Mouse (Mus musculus) megakaryocyte-erythroid progenitor cell, adult 5-6 weeks (primary cell): ENCODE measurements around the gene Rgs6. TPM values are rescaled to one million over a fixed set of nuclear protein-coding genes. Genes with fewer than 3 reads are reported as not detected.

Experiments used
- ATAC-seq: replicated peaks from 2 replicates; pipeline ENCODE4 v1.8.0; 2016; ENCODE audit warnings: mild to moderate bottlenecking, inconsistent platforms; ENCODE audit not compliant: severe bottlenecking, poor library complexity, low FRiP score, low TSS enrichment
- total RNA-seq, 2 experiments: library from RNA; stranded (forward) in 1 of 2; stranded (reverse) in 1 of 2; fragments of 200-1000, 215-1000 nt in 1 of 2; fragments of >200 nt in 1 of 2; fragmentation: Nextera tagmentation in 1 of 2; gene quantifications; 2 replicates each; pipeline ENCODE4 v1.2.3; 2014 to 2017

Rgs6 gene
- total RNA-seq, 2 experiments from 2014 or later: not detected

- peak; percentile 50 for ATAC-seq
Observed at GRCm38 (mm10) chr12:83100848-83101247, 512.8 kb downstream of the Rgs6 start.

GRCm38 (mm10) chr12:83105514-83106119, 517.5 kb downstream of the Rgs6 start:
- no peak for ATAC-seq

- peak; percentile 78 for ATAC-seq
Observed at GRCm38 (mm10) chr12:83106120-83106517, 518.0 kb downstream of the Rgs6 start.

DNA sequence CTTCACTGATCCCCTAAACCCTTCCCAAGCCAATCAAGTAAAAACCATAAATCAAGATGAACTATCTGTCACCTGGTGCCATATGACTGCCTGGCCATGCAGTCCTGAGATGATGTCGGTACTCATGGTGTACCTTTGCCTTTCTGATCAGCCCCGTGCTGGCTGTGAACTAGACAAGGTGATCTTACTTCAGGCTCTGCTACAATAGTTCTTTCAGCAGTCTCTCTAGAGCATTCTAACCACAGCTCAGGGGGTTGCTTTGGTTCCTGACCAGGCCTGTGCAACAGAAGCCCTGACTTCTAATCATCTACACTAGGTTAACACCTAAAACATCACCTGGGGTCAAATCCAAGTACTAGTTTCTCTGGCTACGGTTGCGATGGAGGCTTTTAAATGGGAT, 521.4 kb downstream of the Rgs6 start:
- no peak for ATAC-seq

DNA sequence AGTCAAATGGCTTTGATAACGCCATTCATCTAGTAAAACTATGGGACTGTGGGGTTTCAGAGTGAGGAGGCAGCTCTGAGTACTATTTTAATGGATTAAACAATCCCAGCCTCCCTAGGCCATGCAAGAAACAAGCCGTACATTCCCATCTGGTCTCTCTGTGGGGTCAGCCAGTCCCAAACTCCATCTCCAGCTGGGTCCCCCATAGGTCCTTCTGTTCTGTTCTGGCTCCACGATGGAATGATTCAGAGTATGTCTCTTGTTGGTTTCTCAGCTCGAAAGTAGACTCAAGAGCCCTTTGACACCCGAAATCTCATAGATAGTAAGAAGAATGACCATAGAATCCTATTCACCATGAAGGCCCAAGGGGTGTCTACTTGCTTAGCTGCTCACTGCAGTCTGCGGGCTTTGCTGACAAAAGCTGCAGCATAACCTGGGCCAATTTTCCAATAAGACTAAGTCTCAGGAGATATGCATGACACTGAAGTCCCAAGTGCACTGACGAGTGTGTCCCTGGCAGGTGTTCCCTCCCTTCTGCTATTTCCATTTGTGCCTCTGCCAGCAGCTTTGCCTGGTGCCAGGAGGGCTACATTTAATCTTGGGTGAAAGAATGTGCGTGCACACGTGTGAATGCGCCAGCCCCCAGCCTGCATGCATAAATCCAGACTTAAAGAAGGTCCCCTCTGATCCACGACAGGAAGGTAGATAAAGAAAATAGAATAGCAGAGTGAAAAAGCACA, 522.0 kb downstream of the Rgs6 start:
- ATAC-seq: no peak

GRCm38 (mm10) chr12:83110711-83111110, 522.6 kb downstream of the Rgs6 start:
- ATAC-seq: no peak

GRCm38 (mm10) chr12:83112283-83112682, 524.2 kb downstream of the Rgs6 start:
- peak; percentile 42 for ATAC-seq

- ATAC-seq: peak; percentile 85
Observed at GRCm38 (mm10) chr12:83112901-83113628, 525.0 kb downstream of the Rgs6 start.

GRCm38 (mm10) chr12:83113971-83114370, 525.9 kb downstream of the Rgs6 start:
- ATAC-seq: no peak

DNA sequence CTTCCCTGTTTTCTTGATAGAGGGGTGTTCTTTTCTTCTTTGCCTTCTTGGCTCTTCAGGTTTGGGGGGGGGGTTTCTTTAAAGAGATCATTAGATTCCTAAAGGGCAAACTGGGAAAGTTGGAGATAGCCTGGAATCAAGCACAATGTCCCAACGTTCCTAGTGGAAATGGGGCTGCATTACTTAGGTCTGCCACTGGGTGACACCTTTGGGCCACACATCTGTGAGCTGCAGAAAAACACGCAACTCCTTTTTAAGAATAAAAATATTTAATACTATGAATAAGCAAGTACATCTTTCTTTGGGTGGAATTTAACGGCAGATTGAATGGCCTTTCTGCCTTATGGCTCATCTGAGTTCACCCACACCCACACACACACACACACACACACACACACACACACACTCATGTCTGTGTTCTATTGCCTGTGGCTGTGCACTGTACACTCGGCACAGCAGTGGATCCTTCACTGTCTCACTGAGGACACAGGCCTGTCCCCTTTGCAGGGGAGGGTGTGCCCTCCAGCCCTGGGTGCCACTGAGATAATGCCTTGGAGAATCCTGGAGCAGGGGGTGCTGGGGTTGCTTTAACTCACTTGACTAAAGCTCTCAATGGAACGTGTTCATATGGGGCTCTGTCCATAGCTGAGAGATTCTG, 526.4 kb downstream of the Rgs6 start:
- no peak; the same call in 1 of the 2 replicates for ATAC-seq

- no peak for ATAC-seq
Observed at GRCm38 (mm10) chr12:83124111-83124510, 536.0 kb downstream of the Rgs6 start.

- no peak for ATAC-seq
Observed at GRCm38 (mm10) chr12:83125284-83125683, 537.2 kb downstream of the Rgs6 start.

DNA sequence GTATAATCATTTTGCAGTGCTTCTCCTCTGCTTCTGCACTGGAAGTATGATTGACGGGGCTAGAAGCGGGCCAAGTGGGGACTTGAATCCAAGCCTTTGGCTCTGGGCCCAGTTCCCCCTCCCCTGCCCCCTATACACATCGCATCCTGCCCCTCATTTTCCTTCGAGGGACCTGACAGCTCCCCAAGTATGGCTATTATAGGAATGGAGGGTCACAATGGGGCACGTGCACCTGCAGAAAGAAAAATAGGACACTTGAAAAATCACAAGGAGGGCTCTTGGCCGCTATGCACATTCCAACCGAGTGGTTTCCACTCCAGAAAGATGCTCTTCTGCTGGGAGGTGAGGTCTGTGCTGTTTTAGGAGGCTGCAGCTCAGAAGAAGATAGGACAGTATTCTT, 538.8 kb downstream of the Rgs6 start:
- no peak for ATAC-seq

- no peak for ATAC-seq
Observed at GRCm38 (mm10) chr12:83127955-83128354, 539.9 kb downstream of the Rgs6 start.

DNA sequence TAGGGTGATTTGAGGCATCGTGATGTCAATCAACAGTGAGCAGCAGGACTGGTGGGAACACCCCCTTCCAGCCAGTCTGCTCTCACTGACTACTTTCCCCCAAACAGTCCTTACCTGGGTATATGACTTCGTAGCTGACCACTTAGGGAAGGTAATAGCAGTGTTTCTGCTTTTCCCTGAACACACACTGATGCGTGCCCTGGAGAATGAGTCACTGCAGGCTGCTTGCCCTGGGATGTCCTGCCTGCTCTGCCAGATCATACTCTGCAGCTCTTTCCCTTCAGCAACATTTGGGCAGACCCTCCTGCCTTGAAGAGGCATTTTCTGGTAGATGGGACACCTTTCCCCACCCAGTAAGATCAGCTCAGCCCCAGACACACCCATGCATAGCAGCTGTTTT, 540.5 kb downstream of the Rgs6 start:
- no peak for ATAC-seq

DNA sequence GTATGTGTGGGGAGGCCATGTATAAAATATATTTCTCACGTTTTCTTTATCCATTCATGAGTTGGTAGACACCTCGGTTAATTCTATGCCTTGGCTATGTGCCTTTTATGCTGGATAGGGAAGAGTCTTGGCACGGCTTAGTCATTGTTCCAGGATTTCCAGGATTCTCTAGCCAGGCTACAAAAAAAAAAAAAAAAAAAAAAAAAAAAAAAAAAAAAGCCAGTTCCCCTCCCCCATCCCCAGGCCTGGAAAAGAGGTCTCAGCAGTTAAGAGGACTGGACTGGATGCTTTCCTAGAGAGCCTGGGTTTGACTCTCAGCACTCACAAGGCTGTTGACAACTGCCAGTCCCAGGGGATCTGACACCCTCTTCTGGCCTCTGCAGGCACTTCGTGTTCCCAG, 543.3 kb downstream of the Rgs6 start:
- no peak for ATAC-seq

- ATAC-seq: no peak
Observed at GRCm38 (mm10) chr12:83133827-83134226, 545.7 kb downstream of the Rgs6 start.

DNA sequence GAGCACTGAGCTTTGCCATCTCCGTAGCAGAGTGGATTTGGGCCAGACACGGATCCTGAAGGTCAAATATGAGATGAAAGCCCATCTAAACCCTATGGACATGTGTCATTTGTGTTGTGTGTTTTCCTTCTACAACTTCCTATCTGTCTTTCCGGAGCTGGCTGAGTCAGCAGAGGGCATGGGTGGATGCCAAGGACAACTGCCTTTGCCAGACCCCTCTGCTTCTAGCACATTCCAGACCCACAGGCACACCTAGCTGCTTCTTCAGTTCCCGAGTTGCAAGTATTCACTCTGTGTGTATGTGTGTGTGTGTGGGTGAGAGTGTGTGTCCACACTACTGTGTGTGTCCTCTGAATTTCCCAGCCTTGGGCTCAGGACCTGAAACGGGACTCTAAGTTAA, 547.9 kb downstream of the Rgs6 start:
- no peak for ATAC-seq

DNA sequence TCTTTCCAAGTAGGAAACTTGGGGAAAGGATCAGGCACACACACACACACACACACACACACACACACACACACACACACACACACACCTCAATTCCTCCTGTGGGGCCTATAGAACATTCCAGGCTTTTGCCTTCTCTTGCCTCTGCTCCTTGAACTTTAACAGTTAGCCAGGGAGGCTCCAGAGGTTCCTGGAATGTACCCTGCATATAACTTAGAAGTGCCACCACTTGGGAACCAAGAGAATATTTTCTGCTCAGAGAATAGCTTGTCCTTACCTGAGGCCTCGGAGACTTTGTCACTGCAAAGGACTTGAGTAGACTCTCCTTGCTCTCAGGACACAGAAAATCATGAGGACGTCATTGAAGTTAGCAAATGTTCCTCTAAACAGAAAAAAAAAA, 548.4 kb downstream of the Rgs6 start:
- no peak for ATAC-seq

GRCm38 (mm10) chr12:83137001-83137400, 548.9 kb downstream of the Rgs6 start:
- ATAC-seq: no peak
